In the genomic region with DNA sequence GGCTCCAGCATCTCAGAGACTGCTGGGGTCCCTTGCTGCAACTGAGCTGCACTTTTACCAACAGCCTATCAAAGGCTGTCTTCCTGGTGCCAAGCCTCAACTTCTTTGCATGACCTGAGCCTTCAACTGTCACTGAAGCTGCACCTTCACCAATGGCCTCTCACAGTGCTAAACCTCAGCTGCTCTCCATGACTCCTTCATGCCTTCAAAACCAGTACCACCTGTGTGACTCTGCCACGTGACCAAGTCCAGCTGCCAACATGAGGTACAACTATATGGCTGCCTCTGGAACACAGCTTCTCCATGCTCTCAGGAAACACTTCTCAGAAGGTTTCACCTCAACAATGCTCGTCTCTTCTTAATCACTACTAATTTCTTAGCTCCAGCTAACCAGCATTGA, we compare ENCODE assay signal across 29 mouse cellular contexts. TPM values are rescaled to one million over a fixed set of nuclear protein-coding genes. Genes with fewer than 3 reads are reported as not detected.
A peak's percentile ranks its signal among the peaks of the same experiment; 100 is the strongest.
DNase-seq lines count a peak whose midpoint lies in the region; ATAC-seq lines count a peak whose summit lies in the region.
"Had no signal": no experiment of that assay in that cellular context is flagged by ENCODE, and none has a peak within 500 bp of the region (broad histone marks: within the 10 kb centered on the region; RNA-seq: fewer than 3 reads in every experiment).

No protein-coding gene starts in this region.

- peak; percentile 40 to 62 for DNase-seq in thymus, adult 18-20 months
- peak; percentile 50 for DNase-seq in thymus, postnatal 0 days (ENCODE audit: low spot score)
- DNase-seq in thymus, postnatal 25 days, result peak; percentile 56
- DNase-seq in kidney, adult 18-20 months, result no peak
- no peak for DNase-seq in gastrocnemius, adult 8-10 months (ENCODE audit: low spot score in 2 of 2)
- DNase-seq: adrenal gland, adult 2 months; adrenal gland, postnatal 14 days; cerebellum, adult 11 months; cerebellum, adult 2 months; cerebellum, adult 9-11 months; cerebellum, postnatal 25 days; forebrain, postnatal 0 days; gastrocnemius, adult 2 months; gastrocnemius, postnatal 25 days; heart, adult 2 months had no signal

- ATAC-seq in intestine, embryonic 16.5 days, result no peak
- ATAC-seq: CD4-positive, CD25-positive, alpha-beta regulatory T cell, adult 4 months; forebrain, embryonic 14.5 days; forebrain, postnatal 0 days had no signal

- 83% methylated on average over 2 of the region's 2 CpGs for WGBS in intestine, embryonic 16.5 days

- H3K4me3 ChIP-seq in intestine, embryonic 16.5 days (ENCODE audit: low read length), result no peak overlapping the region
- H3K4me3 ChIP-seq: embryonic facial prominence, embryonic 12.5 days; embryonic facial prominence, embryonic 15.5 days; gastrocnemius, adult 2 months; heart, adult 2 months; heart, embryonic 10.5 days; heart, embryonic 13.5 days; hindbrain, embryonic 12.5 days; hindbrain, embryonic 15.5 days had no signal

- no peaks in the 10 kb centered on the region for H3K36me3 ChIP-seq in intestine, embryonic 16.5 days (ENCODE audit: control insufficient read depth, insufficient read depth, low read length)
- H3K36me3 ChIP-seq: embryonic facial prominence, embryonic 12.5 days; embryonic facial prominence, embryonic 15.5 days; heart, embryonic 10.5 days; heart, embryonic 13.5 days; hindbrain, embryonic 12.5 days; hindbrain, embryonic 15.5 days had no signal

- no peaks in the 10 kb centered on the region for H3K27me3 ChIP-seq in intestine, embryonic 16.5 days (replicated peaks; ENCODE audit: control insufficient read depth, insufficient read depth, low read length)
- H3K27me3 ChIP-seq: embryonic facial prominence, embryonic 12.5 days; embryonic facial prominence, embryonic 15.5 days; heart, embryonic 13.5 days; hindbrain, embryonic 12.5 days; hindbrain, embryonic 15.5 days had no signal

- H3K9ac ChIP-seq in intestine, embryonic 16.5 days (ENCODE audit: low read depth, low read length), result no peak overlapping the region
- H3K9ac ChIP-seq: embryonic facial prominence, embryonic 12.5 days; embryonic facial prominence, embryonic 15.5 days; forebrain, postnatal 0 days; heart, embryonic 13.5 days; hindbrain, embryonic 12.5 days; hindbrain, embryonic 15.5 days had no signal

- H3K27ac ChIP-seq in intestine, embryonic 16.5 days (ENCODE audit: low read length), result no peak overlapping the region
- H3K27ac ChIP-seq: embryonic facial prominence, embryonic 12.5 days; embryonic facial prominence, embryonic 15.5 days; gastrocnemius, adult 2 months; heart, adult 2 months; heart, embryonic 10.5 days; heart, embryonic 13.5 days; hindbrain, embryonic 12.5 days; hindbrain, embryonic 15.5 days had no signal

- H3K4me2 ChIP-seq in intestine, embryonic 16.5 days (ENCODE audit: low read depth, low read length), result no peak overlapping the region
- H3K4me2 ChIP-seq: embryonic facial prominence, embryonic 12.5 days; embryonic facial prominence, embryonic 15.5 days; heart, embryonic 13.5 days; hindbrain, embryonic 12.5 days; hindbrain, embryonic 15.5 days had no signal

- no peaks in the 10 kb centered on the region for H3K4me1 ChIP-seq in intestine, embryonic 16.5 days (ENCODE audit: control insufficient read depth, insufficient read depth, low read length)
- H3K4me1 ChIP-seq: embryonic facial prominence, embryonic 12.5 days; embryonic facial prominence, embryonic 15.5 days; heart, embryonic 10.5 days; heart, embryonic 13.5 days; hindbrain, embryonic 12.5 days; hindbrain, embryonic 15.5 days had no signal

- no peaks in the 10 kb centered on the region for H3K9me3 ChIP-seq in intestine, embryonic 16.5 days (ENCODE audit: control insufficient read depth, low read length)
- H3K9me3 ChIP-seq: embryonic facial prominence, embryonic 12.5 days; embryonic facial prominence, embryonic 15.5 days; heart, embryonic 10.5 days; heart, embryonic 13.5 days; hindbrain, embryonic 12.5 days; hindbrain, embryonic 15.5 days had no signal

RNA-seq across cellular contexts. Expression of a gene that starts 16.2 kb away (rescaled TPM):
- polyA plus RNA-seq in thymus, postnatal 0 days (2015; fragmentation: Nextera tagmentation; extraction: Ambion mirVana), result 4.5 and 6.2 TPM in 2 replicates
- under 1 TPM in 1 of 4 experiments, not detected in 3; 0.86 TPM for total RNA-seq in gastrocnemius, adult 8-10 months (2022)
- polyA plus RNA-seq in intestine, embryonic 16.5 days (2015; fragmentation: Nextera tagmentation; extraction: Ambion mirVana), result not detected in 2 replicates
- total RNA-seq: adrenal gland, adult 2 months; adrenal gland, postnatal 14 days; common myeloid progenitor, adult 5-6 weeks; gastrocnemius, adult 2 months; gastrocnemius, postnatal 25 days; heart, adult 2 months; heart, postnatal 25 days; hematopoietic stem cell, adult 5-6 weeks; MEL had no signal
- polyA plus RNA-seq: adrenal gland, adult 2 months; C2C12; CD4-positive, CD25-positive, alpha-beta regulatory T cell, adult 4 months; heart, embryonic 10.5 days; heart, embryonic 13.5 days had no signal

Comparison
In these comparisons a context has a peak if more than half of its experiments do, and no peak if none do; other contexts are left out.
1. DNase-seq: peak in thymus, adult 18-20 months (2 of 2), thymus, postnatal 0 days (single experiment) and thymus, postnatal 25 days (single experiment); none in kidney, adult 18-20 months (single experiment) and gastrocnemius, adult 8-10 months (0 of 2).